Mouse (Mus musculus): ENCODE measurements around the gene Chrm5. TPM values are rescaled to one million over a fixed set of nuclear protein-coding genes. Genes with fewer than 3 reads are reported as not detected.
A peak's percentile ranks its signal among the peaks of the same experiment; 100 is the strongest.
"Not testable (repeated sequence)": the region's sequence is repeated elsewhere in the genome, so short reads cannot be mapped to it uniquely, and the experiment has no call there.

Gene Chrm5
- polyA plus RNA-seq, 1 experiment: 0.63 TPM

- DNase-seq (ENCODE audit: low read depth): no peak
- TF ChIP-seq CTCF (IDR thresholded peaks at IDR 0.05; ENCODE audit: borderline replicate concordance, extremely low read depth, insufficient read depth, insufficient read length): no peak
- no peak for TF ChIP-seq POLR2A (IDR thresholded peaks at IDR 0.05; ENCODE audit: borderline replicate concordance, extremely low read depth, insufficient read depth, insufficient read length, poor library complexity, severe bottlenecking)
Observed at GRCm38 (mm10) chr2:112476554-112476953, 4.0 kb downstream of the Chrm5 start.

- TF ChIP-seq CTCF (IDR thresholded peaks at IDR 0.05; ENCODE audit: borderline replicate concordance, extremely low read depth, insufficient read depth, insufficient read length): no peak
- TF ChIP-seq POLR2A (IDR thresholded peaks at IDR 0.05; ENCODE audit: borderline replicate concordance, extremely low read depth, insufficient read depth, insufficient read length, poor library complexity, severe bottlenecking): no peak
Observed at GRCm38 (mm10) chr2:112474997-112475724, 5.4 kb downstream of the Chrm5 start.

GRCm38 (mm10) chr2:112472076-112472475, 8.5 kb downstream of the Chrm5 start:
- no peak for TF ChIP-seq POLR2A (IDR thresholded peaks at IDR 0.05; ENCODE audit: borderline replicate concordance, extremely low read depth, insufficient read depth, insufficient read length, poor library complexity, severe bottlenecking)
- TF ChIP-seq CTCF (IDR thresholded peaks at IDR 0.05; ENCODE audit: borderline replicate concordance, extremely low read depth, insufficient read depth, insufficient read length): no peak

More at GRCm38 (mm10) chr2:112474997-112475724, 5.4 kb downstream of the Chrm5 start:
- DNase-seq (ENCODE audit: low read depth): no peak

DNA sequence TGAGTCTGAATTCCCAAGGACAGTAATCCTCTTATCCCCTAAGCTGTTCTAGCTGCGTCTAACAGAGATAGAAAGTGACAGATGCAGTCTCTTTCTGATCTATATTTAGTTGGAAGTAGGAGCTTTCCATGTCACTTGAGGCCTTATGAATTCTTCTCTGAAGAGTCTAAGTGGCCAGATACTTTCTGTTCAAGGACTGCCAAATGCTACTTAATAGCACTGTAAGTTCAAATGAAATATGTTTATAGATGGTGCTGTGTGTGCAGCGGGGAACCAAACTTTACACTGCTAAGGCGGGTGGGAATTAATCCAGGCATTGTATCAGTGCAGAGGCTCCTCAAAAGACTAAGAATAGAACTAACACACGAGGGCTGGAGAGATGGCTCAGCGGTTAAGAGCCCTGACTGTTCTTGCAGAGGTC, 9.6 kb downstream of the Chrm5 start:
- TF ChIP-seq POLR2A (IDR thresholded peaks at IDR 0.05; ENCODE audit: borderline replicate concordance, extremely low read depth, insufficient read depth, insufficient read length, poor library complexity, severe bottlenecking) (no peak), CTCF (IDR thresholded peaks at IDR 0.05; ENCODE audit: borderline replicate concordance, extremely low read depth, insufficient read depth, insufficient read length) (no peak)
- DNase-seq (ENCODE audit: low read depth): peak; percentile 35

More at GRCm38 (mm10) chr2:112472076-112472475, 8.5 kb downstream of the Chrm5 start:
- DNase-seq (ENCODE audit: low read depth): no peak

- DNase-seq (ENCODE audit: low read depth): no peak
- TF ChIP-seq POLR2A (IDR thresholded peaks at IDR 0.05; ENCODE audit: borderline replicate concordance, extremely low read depth, insufficient read depth, insufficient read length, poor library complexity, severe bottlenecking) (no peak), CTCF (IDR thresholded peaks at IDR 0.05; ENCODE audit: borderline replicate concordance, extremely low read depth, insufficient read depth, insufficient read length) (no peak)
Observed at GRCm38 (mm10) chr2:112469542-112469941, 11.0 kb downstream of the Chrm5 start.

GRCm38 (mm10) chr2:112460557-112460956, 20.0 kb downstream of the Chrm5 start:
- no peak for TF ChIP-seq POLR2A (IDR thresholded peaks at IDR 0.05; ENCODE audit: borderline replicate concordance, extremely low read depth, insufficient read depth, insufficient read length, poor library complexity, severe bottlenecking)
- TF ChIP-seq CTCF (IDR thresholded peaks at IDR 0.05; ENCODE audit: borderline replicate concordance, extremely low read depth, insufficient read depth, insufficient read length): no peak
- no peak for DNase-seq (ENCODE audit: low read depth)

- peak; percentile 99 for DNase-seq (ENCODE audit: low read depth)
- TF ChIP-seq POLR2A (IDR thresholded peaks at IDR 0.05; ENCODE audit: borderline replicate concordance, extremely low read depth, insufficient read depth, insufficient read length, poor library complexity, severe bottlenecking) (peak; percentile 73; the same call in 1 of the 2 replicates), CTCF (IDR thresholded peaks at IDR 0.05; ENCODE audit: borderline replicate concordance, extremely low read depth, insufficient read depth, insufficient read length) (no peak)
Observed at GRCm38 (mm10) chr2:112454862-112455564, 25.6 kb downstream of the Chrm5 start, which contains the start of gene Emc7. Gene Emc7, plus strand, starts transcription at chr2:112454997.

- TF ChIP-seq CTCF (IDR thresholded peaks at IDR 0.05; ENCODE audit: borderline replicate concordance, extremely low read depth, insufficient read depth, insufficient read length) (no peak), POLR2A (IDR thresholded peaks at IDR 0.05; ENCODE audit: borderline replicate concordance, extremely low read depth, insufficient read depth, insufficient read length, poor library complexity, severe bottlenecking) (no peak)
- no peak for DNase-seq (ENCODE audit: low read depth)
Observed at GRCm38 (mm10) chr2:112454125-112454861, 26.3 kb downstream of the Chrm5 start.

DNA sequence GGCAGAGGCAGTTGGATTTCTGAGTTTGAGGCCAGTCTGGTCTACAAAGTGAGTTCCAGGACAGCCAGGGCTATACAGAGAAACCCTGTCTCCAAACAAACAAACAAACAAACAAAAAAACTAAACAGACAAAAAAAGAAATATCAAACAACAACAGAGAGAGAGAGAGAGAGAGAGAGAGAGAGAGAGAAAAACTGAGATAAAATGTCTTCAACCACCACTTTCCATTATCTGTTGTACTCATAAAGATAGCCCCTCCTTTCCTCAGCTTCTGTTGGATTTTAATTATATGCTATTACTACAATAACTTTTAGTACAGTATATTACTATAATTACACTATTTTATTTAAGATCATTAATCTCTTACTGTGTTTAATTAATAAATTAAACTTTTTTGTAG, 28.1 kb downstream of the Chrm5 start:
- not testable (repeated sequence) for DNase-seq (ENCODE audit: low read depth)

- DNase-seq (ENCODE audit: low read depth): peak; percentile 13
- TF ChIP-seq CTCF (IDR thresholded peaks at IDR 0.05; ENCODE audit: borderline replicate concordance, extremely low read depth, insufficient read depth, insufficient read length): peak; percentile 43; the same call in 1 of the 2 replicates
- no peak for TF ChIP-seq POLR2A (IDR thresholded peaks at IDR 0.05; ENCODE audit: borderline replicate concordance, extremely low read depth, insufficient read depth, insufficient read length, poor library complexity, severe bottlenecking)
Observed at GRCm38 (mm10) chr2:112449597-112450296, 30.8 kb downstream of the Chrm5 start.
